Mouse (Mus musculus) kidney, embryonic 15.5 days (tissue): ENCODE measurements at regions not wholly inside any gene's neighbourhood (a gene's known extent, or its start where the extent isn't known, plus 50 kb on each side); places are given as distances from the start of the nearest gene placed in this dataset.
A peak's percentile ranks its signal among the peaks of the same experiment; 100 is the strongest.

Experiments used
- ATAC-seq: fragments of 200-750 bp; cut with Nextera tagmentation; replicated peaks from 2 replicates; pipeline ENCODE4 v1.8.0; 2017; ENCODE audit warnings: moderate TSS enrichment; ENCODE audit not compliant: low FRiP score
- H3K27ac ChIP-seq: fragments of 300-500 bp; sonication (generic); 2 replicates; pipeline ENCODE4 v1.5.1; 2015; ENCODE audit warnings: mild to moderate bottlenecking, inconsistent platforms
- H3K27me3 ChIP-seq: fragments of 300-500 bp; sonication (generic); 2 replicates; pipeline ENCODE4 v1.6.1; 2015; ENCODE audit warnings: inconsistent platforms
- H3K36me3 ChIP-seq: fragments of 300-500 bp; sonication (generic); 2 replicates; pipeline ENCODE4 v1.6.1; 2015; ENCODE audit warnings: inconsistent platforms
- H3K4me1 ChIP-seq: fragments of 300-500 bp; sonication (generic); 2 replicates; pipeline ENCODE4 v1.6.1; 2015; ENCODE audit warnings: inconsistent platforms
- H3K4me2 ChIP-seq: fragments of 300-500 bp; sonication (generic); 2 replicates; pipeline ENCODE4 v1.6.1; 2015; ENCODE audit warnings: moderate library complexity, mild to moderate bottlenecking, inconsistent platforms
- H3K4me3 ChIP-seq: fragments of 300-500 bp; sonication (generic); replicated peaks from 2 replicates; pipeline ENCODE4 v1.5.1; 2015; ENCODE audit warnings: mild to moderate bottlenecking, inconsistent platforms
- H3K9ac ChIP-seq: fragments of 300-500 bp; sonication (generic); 2 replicates; pipeline ENCODE4 v1.6.1; 2015; ENCODE audit warnings: mild to moderate bottlenecking, inconsistent platforms
- H3K9me3 ChIP-seq: fragments of 300-500 bp; sonication (generic); replicated peaks from 2 replicates; pipeline ENCODE4 v1.6.1; 2016; ENCODE audit warnings: inconsistent platforms
- WGBS: fragments of 180-500 bp; shearing (Covaris S2); methylation state at CpG from one replicate; pipeline ENCODE4 v1.1.7; 2015; ENCODE audit warnings: mixed read lengths; 5-methylcytosine and 5-hydroxymethylcytosine counted together

- H3K4me3 ChIP-seq: no peak overlapping the region
- no peak overlapping the region for H3K4me2 ChIP-seq
- no peaks in the 10 kb centered on the region for H3K9me3 ChIP-seq
- H3K27me3 ChIP-seq: no peaks in the 10 kb centered on the region
- no peak for ATAC-seq
- no peaks in the 10 kb centered on the region for H3K4me1 ChIP-seq
- H3K9ac ChIP-seq: no peak overlapping the region
- H3K27ac ChIP-seq: no peak overlapping the region
- WGBS: 68% methylated on average over 3 of the region's 3 CpGs
- no peaks in the 10 kb centered on the region for H3K36me3 ChIP-seq
These were observed 110.9 kb downstream of the Ndufa4 start for GRCm38 (mm10) chr6:11796361-11796760.

GRCm38 (mm10) chr6:11793366-11793765 is 113.9 kb downstream of the Ndufa4 start:
- Histone ChIP-seq H3K4me3 (no peak overlapping the region), H3K27ac (no peak overlapping the region), H3K27me3 (no peaks in the 10 kb centered on the region), H3K9ac (no peak overlapping the region), H3K9me3 (no peaks in the 10 kb centered on the region), H3K36me3 (no peaks in the 10 kb centered on the region), H3K4me2 (peak overlapping the region; percentile 38), H3K4me1 (no peaks in the 10 kb centered on the region)
- WGBS: 20% methylated on average over 8 of the region's 8 CpGs
- peak; percentile 81; the same call in 1 of the 2 replicates for ATAC-seq

- ATAC-seq: no peak
- 79% methylated on average over 3 of the region's 3 CpGs for WGBS
- no peak overlapping the region for H3K4me2 ChIP-seq
- no peaks in the 10 kb centered on the region for H3K36me3 ChIP-seq
- H3K4me3 ChIP-seq: no peak overlapping the region
- H3K27ac ChIP-seq: no peak overlapping the region
- H3K4me1 ChIP-seq: no peaks in the 10 kb centered on the region
- no peaks in the 10 kb centered on the region for H3K27me3 ChIP-seq
- H3K9ac ChIP-seq: no peak overlapping the region
- H3K9me3 ChIP-seq: no peaks in the 10 kb centered on the region
These were observed 115.1 kb downstream of the Ndufa4 start for GRCm38 (mm10) chr6:11792186-11792585.

- Histone ChIP-seq H3K4me1 (no peaks in the 10 kb centered on the region), H3K4me2 (no peak overlapping the region), H3K9ac (no peak overlapping the region), H3K4me3 (no peak overlapping the region), H3K9me3 (no peaks in the 10 kb centered on the region), H3K36me3 (no peaks in the 10 kb centered on the region), H3K27ac (no peak overlapping the region), H3K27me3 (no peaks in the 10 kb centered on the region)
- WGBS: 81% methylated on average over 3 of the region's 3 CpGs
- no peak for ATAC-seq
These were observed 116.2 kb downstream of the Ndufa4 start for GRCm38 (mm10) chr6:11791056-11791455.

- Histone ChIP-seq H3K27ac (no peak overlapping the region), H3K27me3 (no peaks in the 10 kb centered on the region), H3K4me2 (no peak overlapping the region), H3K36me3 (no peaks in the 10 kb centered on the region), H3K9ac (no peak overlapping the region), H3K4me1 (no peaks in the 10 kb centered on the region), H3K9me3 (no peaks in the 10 kb centered on the region), H3K4me3 (no peak overlapping the region)
- ATAC-seq: no peak
- 92% methylated on average over 3 of the region's 3 CpGs for WGBS
These were observed 133.3 kb downstream of the Ndufa4 start for GRCm38 (mm10) chr6:11773992-11774391.

GRCm38 (mm10) chr6:11762912-11763311 is 144.4 kb downstream of the Ndufa4 start:
- ATAC-seq: peak; percentile 69; the same call in 1 of the 2 replicates
- no peak overlapping the region for H3K4me2 ChIP-seq
- no peaks in the 10 kb centered on the region for H3K9me3 ChIP-seq
- no peak overlapping the region for H3K27ac ChIP-seq
- no peaks in the 10 kb centered on the region for H3K27me3 ChIP-seq
- H3K4me3 ChIP-seq: no peak overlapping the region
- no peaks in the 10 kb centered on the region for H3K36me3 ChIP-seq
- H3K9ac ChIP-seq: no peak overlapping the region
- no peaks in the 10 kb centered on the region for H3K4me1 ChIP-seq

- no peaks in the 10 kb centered on the region for H3K27me3 ChIP-seq
- ATAC-seq: no peak
- H3K36me3 ChIP-seq: no peaks in the 10 kb centered on the region
- H3K9me3 ChIP-seq: no peaks in the 10 kb centered on the region
- WGBS: 87% methylated on average over 4 of the region's 4 CpGs
- no peak overlapping the region for H3K4me2 ChIP-seq
- no peaks in the 10 kb centered on the region for H3K4me1 ChIP-seq
- no peak overlapping the region for H3K9ac ChIP-seq
- H3K4me3 ChIP-seq: no peak overlapping the region
- H3K27ac ChIP-seq: no peak overlapping the region
These were observed 169.6 kb downstream of the Ndufa4 start for GRCm38 (mm10) chr6:11737667-11738066.

GRCm38 (mm10) chr6:11731126-11731525 is 176.2 kb downstream of the Ndufa4 start:
- Histone ChIP-seq H3K9me3 (no peaks in the 10 kb centered on the region), H3K36me3 (no peaks in the 10 kb centered on the region), H3K9ac (no peak overlapping the region), H3K27me3 (no peaks in the 10 kb centered on the region), H3K4me3 (no peak overlapping the region), H3K27ac (no peak overlapping the region), H3K4me1 (no peaks in the 10 kb centered on the region), H3K4me2 (no peak overlapping the region)
- ATAC-seq: no peak

- no peak for ATAC-seq
- no peak overlapping the region for H3K4me2 ChIP-seq
- H3K27me3 ChIP-seq: no peaks in the 10 kb centered on the region
- H3K9me3 ChIP-seq: no peaks in the 10 kb centered on the region
- 66% methylated on average over 2 of the region's 2 CpGs for WGBS
- H3K9ac ChIP-seq: no peak overlapping the region
- H3K4me3 ChIP-seq: no peak overlapping the region
- no peaks in the 10 kb centered on the region for H3K36me3 ChIP-seq
- no peak overlapping the region for H3K27ac ChIP-seq
- no peaks in the 10 kb centered on the region for H3K4me1 ChIP-seq
These were observed 176.6 kb downstream of the Ndufa4 start for GRCm38 (mm10) chr6:11730667-11731066.

GRCm38 (mm10) chr6:11727806-11728205 is 179.5 kb downstream of the Ndufa4 start:
- no peaks in the 10 kb centered on the region for H3K27me3 ChIP-seq
- H3K4me1 ChIP-seq: no peaks in the 10 kb centered on the region
- ATAC-seq: no peak
- H3K9ac ChIP-seq: no peak overlapping the region
- H3K4me3 ChIP-seq: no peak overlapping the region
- H3K27ac ChIP-seq: no peak overlapping the region
- no peak overlapping the region for H3K4me2 ChIP-seq
- no peaks in the 10 kb centered on the region for H3K36me3 ChIP-seq
- no peaks in the 10 kb centered on the region for H3K9me3 ChIP-seq
- WGBS: 79% methylated on average over 1 of the region's 1 CpGs

GRCm38 (mm10) chr6:11727370-11727769 is 179.9 kb downstream of the Ndufa4 start:
- Histone ChIP-seq H3K36me3 (no peaks in the 10 kb centered on the region), H3K27ac (no peak overlapping the region), H3K4me1 (no peaks in the 10 kb centered on the region), H3K4me3 (no peak overlapping the region), H3K9me3 (no peaks in the 10 kb centered on the region), H3K27me3 (no peaks in the 10 kb centered on the region), H3K4me2 (no peak overlapping the region), H3K9ac (no peak overlapping the region)
- ATAC-seq: peak; percentile 85
- 34% methylated on average over 5 of the region's 5 CpGs for whole genome bisulfite sequencing

GRCm38 (mm10) chr6:11723519-11723918 is 183.8 kb downstream of the Ndufa4 start:
- Histone ChIP-seq H3K36me3 (no peaks in the 10 kb centered on the region), H3K4me2 (no peak overlapping the region), H3K9me3 (no peaks in the 10 kb centered on the region), H3K4me3 (no peak overlapping the region), H3K27ac (no peak overlapping the region), H3K9ac (no peak overlapping the region), H3K27me3 (no peaks in the 10 kb centered on the region), H3K4me1 (no peaks in the 10 kb centered on the region)
- no peak for ATAC-seq
- WGBS: 83% methylated on average over 2 of the region's 2 CpGs

- no peak overlapping the region for H3K4me2 ChIP-seq
- WGBS: 92% methylated on average over 4 of the region's 4 CpGs
- H3K27ac ChIP-seq: no peak overlapping the region
These were observed 187.0 kb downstream of the Ndufa4 start for GRCm38 (mm10) chr6:11720274-11720673.

More at GRCm38 (mm10) chr6:11720274-11720673, 187.0 kb downstream of the Ndufa4 start:
- no peak for ATAC-seq
- Histone ChIP-seq H3K27me3 (no peaks in the 10 kb centered on the region), H3K9me3 (no peaks in the 10 kb centered on the region), H3K4me3 (no peak overlapping the region), H3K4me1 (no peaks in the 10 kb centered on the region), H3K36me3 (no peaks in the 10 kb centered on the region), H3K9ac (no peak overlapping the region)
